Mouse (Mus musculus) ES-Bruce4 (cell line): ENCODE measurements around the gene Ptpn4. TPM values are rescaled to one million over a fixed set of nuclear protein-coding genes. Genes with fewer than 3 reads are reported as not detected.
A peak's percentile ranks its signal among the peaks of the same experiment; 100 is the strongest.

ENCODE experiments used
- H3K27ac ChIP-seq: 2 replicates; pipeline ENCODE4 v1.5.1; 2012; ENCODE audit warnings: low read length, inconsistent platforms; ENCODE audit not compliant: insufficient read depth
- H3K27me3 ChIP-seq: 2 replicates; pipeline ENCODE4 v1.6.1; 2012; ENCODE audit warnings: mild to moderate bottlenecking, low read length, inconsistent platforms; ENCODE audit not compliant: control insufficient read depth, poor library complexity, insufficient read depth, severe bottlenecking
- H3K36me3 ChIP-seq: 2 replicates; pipeline ENCODE4 v1.6.1; 2012; ENCODE audit warnings: inconsistent platforms, mild to moderate bottlenecking, low read length, moderate library complexity; ENCODE audit not compliant: control insufficient read depth, poor library complexity, insufficient read depth, severe bottlenecking
- H3K4me1 ChIP-seq: one replicate; pipeline ENCODE4 v1.8.1; 2011; ENCODE audit warnings: low read length; ENCODE audit not compliant: control insufficient read depth, insufficient read depth
- H3K4me3 ChIP-seq: 2 replicates; pipeline ENCODE4 v1.5.1; 2011; ENCODE audit warnings: low read depth, mild to moderate bottlenecking, low read length
- H3K9ac ChIP-seq: 2 replicates; pipeline ENCODE4 v1.6.1; 2012; ENCODE audit warnings: low read depth, mild to moderate bottlenecking, inconsistent platforms; ENCODE audit not compliant: poor library complexity, severe bottlenecking
- H3K9me3 ChIP-seq: replicated peaks from 2 replicates; pipeline ENCODE4 v1.6.1; 2012; ENCODE audit warnings: mild to moderate bottlenecking, low read length, inconsistent platforms; ENCODE audit not compliant: control insufficient read depth, poor library complexity, insufficient read depth, severe bottlenecking
- CTCF ChIP-seq: IDR thresholded peaks from one replicate; pipeline ENCODE4 v1.8.1; 2011; ENCODE audit warnings: low read depth, low read length
- EP300 ChIP-seq: IDR thresholded peaks from 2 replicates; pipeline ENCODE4 v1.6.1; 2011; ENCODE audit warnings: low read depth, low read length; ENCODE audit not compliant: insufficient read depth
- POLR2A ChIP-seq: IDR thresholded peaks from one replicate; pipeline ENCODE4 v1.8.1; 2011; ENCODE audit warnings: low read length; ENCODE audit not compliant: insufficient read depth
- polyA plus RNA-seq: library from polyadenylated mRNA; stranded (reverse); fragments of >200 nt; gene quantifications from 2 replicates; pipeline ENCODE4 v1.2.4, GENCODE M21; 2011; ENCODE audit warnings: low read depth; ENCODE audit not compliant: missing spikeins, insufficient read depth, insufficient read length

The Ptpn4 gene
- polyA plus RNA-seq = 20.9 and 29.2 TPM in 2 replicates

GRCm38 (mm10) chr1:119837035-119837751, at the start of gene Ptpn4:
TSS of gene Ptpn4 (minus strand) at chr1:119837613.
- Histone ChIP-seq H3K27ac (peak within 1 kb of the TSS; percentile 18; the same call in 1 of the 2 replicates), H3K9ac (peak within 1 kb of the TSS; percentile 87), H3K36me3 (no peaks in the 10 kb centered on the region), H3K9me3 (no peaks in the 10 kb centered on the region), H3K27me3 (no peaks in the 10 kb centered on the region), H3K4me1 (no peaks in the 10 kb centered on the region), H3K4me3 (peak within 1 kb of the TSS; percentile 88)
- TF ChIP-seq POLR2A (peak; percentile 79), CTCF (no peak)

DNA sequence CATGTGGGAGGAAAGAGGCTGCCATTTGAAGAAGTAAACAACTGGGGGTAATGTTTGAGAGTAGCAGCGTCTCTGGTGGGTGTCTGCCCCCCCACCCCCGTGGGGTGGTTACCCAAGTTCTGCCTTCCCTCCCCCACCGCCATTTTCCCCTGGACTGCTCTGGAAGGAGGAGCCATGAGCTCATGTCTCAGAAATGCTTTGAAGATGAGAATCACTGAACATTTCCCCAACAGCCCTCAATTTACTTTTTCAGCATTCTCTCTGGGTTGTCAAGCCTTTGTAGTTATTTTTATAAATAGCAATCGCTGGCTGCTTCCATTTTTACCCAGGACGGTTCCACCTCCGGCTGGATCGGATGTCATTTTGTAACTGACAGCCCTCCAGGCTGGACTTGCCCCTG, 48.9 kb upstream of the Ptpn4 start:
- H3K36me3 ChIP-seq = no peaks in the 10 kb centered on the region
- no peak for TF ChIP-seq EP300
- no peak for TF ChIP-seq POLR2A
- TF ChIP-seq CTCF = no peak
- H3K9me3 ChIP-seq = no peaks in the 10 kb centered on the region
- no peak overlapping the region for H3K27ac ChIP-seq
- no peak overlapping the region for H3K9ac ChIP-seq
- H3K4me3 ChIP-seq = no peak overlapping the region
- H3K4me1 ChIP-seq = no peaks in the 10 kb centered on the region
- H3K27me3 ChIP-seq = no peaks in the 10 kb centered on the region

- no peaks in the 10 kb centered on the region for H3K36me3 ChIP-seq
- H3K4me1 ChIP-seq = no peaks in the 10 kb centered on the region
- TF ChIP-seq CTCF = no peak
- TF ChIP-seq EP300 = no peak
- TF ChIP-seq POLR2A = no peak
- H3K9ac ChIP-seq = no peak overlapping the region
- H3K27me3 ChIP-seq = no peaks in the 10 kb centered on the region
- H3K4me3 ChIP-seq = no peak overlapping the region
- H3K27ac ChIP-seq = no peak overlapping the region
- H3K9me3 ChIP-seq = no peaks in the 10 kb centered on the region
Measured at GRCm38 (mm10) chr1:119884272-119884671, 46.9 kb upstream of the Ptpn4 start.

DNA sequence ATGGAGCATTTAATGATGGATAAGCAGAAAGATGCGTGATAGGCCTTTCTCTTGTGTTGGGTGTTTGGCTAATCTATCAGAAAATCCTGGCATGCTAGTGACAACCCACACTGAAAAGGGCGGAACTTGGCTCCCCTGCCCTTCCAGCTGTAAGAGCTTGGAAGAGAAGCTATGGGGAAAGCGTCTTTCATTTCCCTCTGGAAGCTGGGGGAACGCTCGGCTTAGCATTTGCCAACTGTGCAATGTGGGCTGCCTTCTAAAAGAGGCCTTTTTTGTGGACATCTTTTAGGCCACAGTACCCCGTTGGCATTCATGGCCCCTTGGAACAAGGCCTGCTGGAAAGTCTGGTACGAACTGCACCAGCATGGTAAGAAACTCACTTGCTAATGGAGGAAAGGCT, 41.5 kb upstream of the Ptpn4 start:
- Histone ChIP-seq H3K4me1 (no peaks in the 10 kb centered on the region), H3K9me3 (no peaks in the 10 kb centered on the region), H3K27me3 (no peaks in the 10 kb centered on the region), H3K36me3 (no peaks in the 10 kb centered on the region), H3K9ac (no peak overlapping the region), H3K27ac (no peak overlapping the region), H3K4me3 (no peak overlapping the region)
- TF ChIP-seq POLR2A (no peak), CTCF (no peak), EP300 (no peak)

DNA sequence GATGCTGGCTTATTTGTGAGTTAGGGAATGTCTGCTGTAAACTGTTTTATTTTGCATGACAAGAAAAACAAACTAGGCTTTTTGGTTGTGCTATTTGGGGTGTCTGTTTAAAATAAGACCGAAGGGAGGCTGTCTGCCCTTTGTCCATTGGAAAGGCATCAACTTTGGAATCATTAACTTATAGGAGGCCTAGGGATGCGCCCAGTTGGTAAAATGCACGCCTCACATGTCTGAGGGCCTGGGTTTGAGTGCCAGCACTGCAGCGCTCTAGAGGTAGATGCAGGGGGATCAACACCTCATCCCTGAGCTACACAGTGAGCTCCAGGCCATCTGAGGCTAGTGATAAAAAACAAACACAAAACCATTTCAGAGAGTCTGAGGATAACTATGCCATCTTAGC, 40.1 kb upstream of the Ptpn4 start:
- no peaks in the 10 kb centered on the region for H3K4me1 ChIP-seq
- TF ChIP-seq POLR2A = no peak
- no peak for TF ChIP-seq EP300
- TF ChIP-seq CTCF = no peak
- no peaks in the 10 kb centered on the region for H3K27me3 ChIP-seq
- H3K4me3 ChIP-seq = no peak overlapping the region
- H3K36me3 ChIP-seq = no peaks in the 10 kb centered on the region
- H3K27ac ChIP-seq = no peak overlapping the region
- no peaks in the 10 kb centered on the region for H3K9me3 ChIP-seq
- no peak overlapping the region for H3K9ac ChIP-seq

DNA sequence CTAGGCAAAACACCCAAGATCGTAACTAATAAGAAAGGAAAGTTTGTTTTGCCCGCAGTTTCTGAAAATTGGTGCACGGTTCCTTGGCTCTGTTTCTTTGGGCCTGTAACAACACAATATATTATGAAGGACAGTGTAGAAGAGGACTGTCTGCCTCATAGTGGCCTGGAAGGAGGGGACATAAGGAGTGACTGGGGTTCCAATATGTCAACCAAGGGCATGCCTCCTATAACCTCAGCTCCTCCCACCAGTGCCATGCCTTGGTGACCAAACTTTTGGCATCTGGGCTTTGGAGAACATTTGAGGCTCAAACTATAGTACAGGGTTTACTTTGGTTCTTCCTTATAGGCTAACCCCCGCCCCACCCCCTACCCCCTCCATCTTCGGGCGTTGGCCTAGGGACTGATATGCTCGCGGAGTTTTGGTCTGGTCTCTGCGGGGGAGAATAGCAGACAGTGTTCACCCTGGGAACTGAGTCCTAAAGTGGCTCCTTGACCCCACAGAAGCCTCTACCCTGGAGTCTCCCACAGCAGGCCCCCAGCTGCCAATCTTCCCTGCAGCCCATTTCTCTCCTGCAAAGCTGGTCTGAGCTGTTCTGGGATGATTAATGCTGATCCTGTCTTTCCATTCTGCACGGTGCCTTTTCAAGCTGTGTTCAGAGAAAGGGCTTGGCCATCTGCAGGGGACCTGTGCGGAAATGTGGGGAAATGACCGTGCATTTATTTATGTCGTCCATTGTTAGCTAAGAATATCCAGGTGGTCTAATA, 31.2 kb upstream of the Ptpn4 start:
- H3K36me3 ChIP-seq = no peaks in the 10 kb centered on the region
- no peak overlapping the region for H3K27ac ChIP-seq
- no peak overlapping the region for H3K9ac ChIP-seq
- H3K9me3 ChIP-seq = no peaks in the 10 kb centered on the region
- H3K4me1 ChIP-seq = peaks cover 6% of the 10 kb centered on the region
- no peak overlapping the region for H3K4me3 ChIP-seq
- TF ChIP-seq POLR2A (no peak), EP300 (peak; percentile 50; the same call in 1 of the 2 replicates), CTCF (no peak)
- H3K27me3 ChIP-seq = no peaks in the 10 kb centered on the region
